Mouse (Mus musculus) forebrain, embryonic 16.5 days (tissue): ENCODE results near the gene Papln. TPM values are rescaled to one million over a fixed set of nuclear protein-coding genes. Genes with fewer than 3 reads are reported as not detected.

Experiments
- ATAC-seq: fragments of 200-750 bp; cut with Nextera tagmentation; 2 replicates; pipeline ENCODE4 v1.8.0; 2017; ENCODE audit warnings: mild to moderate bottlenecking, moderate library complexity
- H3K27ac ChIP-seq: fragments of 300-500 bp; sonication (generic); 2 replicates; pipeline ENCODE4 v1.5.1; 2014; ENCODE audit warnings: low read length, control low read depth
- H3K27me3 ChIP-seq: fragments of 300-500 bp; sonication (generic); replicated peaks from 2 replicates; pipeline ENCODE4 v1.6.1; 2014; ENCODE audit warnings: low read length; ENCODE audit not compliant: control insufficient read depth, insufficient read depth
- H3K36me3 ChIP-seq: fragments of 300-500 bp; sonication (generic); 2 replicates; pipeline ENCODE4 v1.6.1; 2014; ENCODE audit not compliant: control insufficient read depth, insufficient read depth
- H3K4me1 ChIP-seq: fragments of 300-500 bp; sonication (generic); replicated peaks from 2 replicates; pipeline ENCODE4 v1.6.1; 2014; ENCODE audit warnings: low read length; ENCODE audit not compliant: control insufficient read depth, insufficient read depth
- H3K4me2 ChIP-seq: fragments of 300-500 bp; sonication (generic); 2 replicates; pipeline ENCODE4 v1.6.1; 2014; ENCODE audit warnings: mild to moderate bottlenecking, low read length, control low read depth
- H3K4me3 ChIP-seq: fragments of 300-500 bp; sonication (generic); replicated peaks from 2 replicates; pipeline ENCODE4 v1.5.1; 2014; ENCODE audit warnings: mild to moderate bottlenecking, low read length, control low read depth
- H3K9ac ChIP-seq: fragments of 300-500 bp; sonication (generic); replicated peaks from 2 replicates; pipeline ENCODE4 v1.6.1; 2014; ENCODE audit warnings: low read depth, low read length, control low read depth
- H3K9me3 ChIP-seq: fragments of 300-500 bp; sonication (generic); 2 replicates; pipeline ENCODE4 v1.6.1; 2016; ENCODE audit warnings: low read length; ENCODE audit not compliant: control insufficient read depth
- WGBS: fragments of 180-500 bp; shearing (Covaris S2); extraction: QIAGEN DNeasy Blood & Tissue Kit; methylation state at CpG from one replicate; pipeline ENCODE4 v1.1.7; 2014; 5-methylcytosine and 5-hydroxymethylcytosine counted together
- polyA plus RNA-seq: library from polyadenylated mRNA; unstranded; fragments of >200 nt; fragmentation: Nextera tagmentation; extraction: Ambion mirVana; gene quantifications from 2 replicates; pipeline ENCODE4 v1.2.1, GENCODE M21; 2015

The Papln gene
- polyA plus RNA-seq, 1 experiment from 2014 or later = 0.30 TPM

DNA sequence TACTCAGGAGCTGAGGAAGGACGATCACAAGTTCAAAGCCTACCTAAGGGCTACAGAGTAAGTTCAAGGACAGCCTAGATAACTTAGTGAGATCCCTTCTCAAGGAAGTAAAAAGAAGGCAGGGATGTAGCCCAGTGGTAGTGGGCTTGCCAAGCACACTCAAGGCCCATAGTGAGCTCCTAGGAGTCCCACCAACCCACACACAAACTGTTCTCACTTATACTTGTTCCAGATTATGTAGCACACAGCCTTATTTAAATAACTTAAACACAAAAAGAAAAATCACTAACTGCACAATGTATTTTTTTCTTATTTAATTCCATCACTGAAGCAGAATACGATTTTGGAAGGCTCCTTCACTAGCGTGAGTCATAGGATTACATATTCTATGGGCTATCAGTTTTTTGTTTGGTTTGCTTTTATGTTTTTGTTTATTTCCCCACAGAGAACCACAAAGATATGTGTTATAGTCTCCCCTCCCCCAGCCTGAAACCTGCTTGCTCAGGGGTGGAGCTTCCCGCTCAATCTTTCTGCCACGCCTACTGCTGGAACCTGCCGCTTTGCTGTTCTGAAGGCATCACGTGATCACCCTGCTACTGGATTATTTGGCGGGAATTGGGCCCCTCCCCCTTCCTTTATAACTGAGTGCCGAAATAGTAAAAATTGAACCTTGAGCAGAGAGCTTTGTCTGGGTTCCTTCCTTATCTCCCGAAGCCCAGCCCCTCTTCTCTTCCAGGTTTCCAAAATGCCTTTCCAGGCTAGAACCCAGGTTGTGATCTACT, 78.2 kb downstream of the Papln start:
- Histone ChIP-seq H3K9ac (no peak overlapping the region), H3K4me3 (no peak overlapping the region), H3K27ac (no peak overlapping the region), H3K27me3 (no peaks in the 10 kb centered on the region), H3K4me2 (no peak overlapping the region), H3K4me1 (no peaks in the 10 kb centered on the region), H3K36me3 (peaks cover 5% of the 10 kb centered on the region; the same call in 1 of the 2 replicates), H3K9me3 (no peaks in the 10 kb centered on the region)
- ATAC-seq = no peak
- 94% methylated on average over 10 of the region's 10 CpGs for WGBS

Other genes starting within 250 kb of the Papln start
- gene Dcaf4, start 243.2 kb upstream of the Papln start, polyA plus RNA-seq = 49.7 and 51.1 TPM in 2 replicates
- gene Zfyve1, start 166.4 kb upstream of the Papln start, polyA plus RNA-seq = 35.6 and 41.4 TPM in 2 replicates
- 271 and 316 TPM in 2 replicates for gene Rbm25, start 132.4 kb upstream of the Papln start, polyA plus RNA-seq
- gene Psen1, start 75.5 kb upstream of the Papln start, polyA plus RNA-seq = 73.7 and 75.6 TPM in 2 replicates
- 16.3 and 19.2 TPM in 2 replicates for gene Numb, start 158.3 kb downstream of the Papln start, polyA plus RNA-seq
- gene Riox1, start 187.0 kb downstream of the Papln start, polyA plus RNA-seq = 9.3 and 9.7 TPM in 2 replicates
- not detected in 2 replicates for gene Heatr4, start 221.2 kb downstream of the Papln start, polyA plus RNA-seq
- 9.4 and 11.3 TPM in 2 replicates for gene Acot2, start 224.2 kb downstream of the Papln start, polyA plus RNA-seq
- gene Acot1, start 245.9 kb downstream of the Papln start, polyA plus RNA-seq = 72.1 and 101 TPM in 2 replicates